Mouse (Mus musculus): ENCODE data around the gene Map7d1. TPM values are rescaled to one million over a fixed set of nuclear protein-coding genes. Genes with fewer than 3 reads are reported as not detected.

Map7d1 gene
- polyA plus RNA-seq, 1 experiment from 2014 or later = 80.9 TPM

DNA sequence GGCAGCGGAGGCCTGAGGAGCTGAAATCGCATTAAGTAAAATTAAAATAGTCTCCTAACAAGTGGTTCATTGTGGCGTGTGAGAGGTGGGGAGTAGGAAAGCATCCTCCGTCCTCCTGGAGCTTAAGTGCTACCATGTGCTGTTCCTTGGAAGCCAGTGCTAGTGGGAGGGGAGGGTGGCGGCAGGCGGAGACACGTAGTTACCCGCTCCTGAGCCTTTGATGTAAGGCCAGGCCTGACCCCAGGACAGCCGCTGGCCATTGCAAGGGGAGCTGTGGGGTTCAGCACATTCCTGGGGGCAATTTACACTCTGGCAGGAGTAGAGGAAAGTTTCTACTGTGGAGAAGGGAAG lies 22.4 kb upstream of the Map7d1 start:
- Histone ChIP-seq H3K9me3 (ENCODE audit: control insufficient read depth, low read length) (no peaks in the 10 kb centered on the region), H3K4me1 (ENCODE audit: control insufficient read depth, insufficient read depth, low read length) (no peaks in the 10 kb centered on the region), H3K4me2 (ENCODE audit: low read depth) (no peak overlapping the region), H3K27me3 (ENCODE audit: control insufficient read depth, insufficient read depth, low read length) (no peaks in the 10 kb centered on the region), H3K4me3 (ENCODE audit: low read depth, low read length) (no peak overlapping the region), H3K9ac (ENCODE audit: low read length) (no peak overlapping the region), H3K36me3 (ENCODE audit: control insufficient read depth, insufficient read depth, low read length) (peaks cover 3% of the 10 kb centered on the region), H3K27ac (ENCODE audit: low read depth, low read length) (0 out of 2 replicates have a peak overlapping the region, but pooled peaks have one; percentile 34)
- DNase-seq (ENCODE audit: low spot score) (no peak), ATAC-seq (ENCODE audit: insufficient read depth, low FRiP score, low TSS enrichment) (no peak)
- WGBS = 23% methylated on average over 9 of the region's 9 CpGs

- no peak overlapping the region for H3K9ac ChIP-seq (ENCODE audit: low read length)
- H3K4me3 ChIP-seq (ENCODE audit: low read depth, low read length) = no peak overlapping the region
Measured at GRCm38 (mm10) chr4:126277906-126278564, 21.9 kb upstream of the Map7d1 start.

GRCm38 (mm10) chr4:126275681-126276131 lies 19.6 kb upstream of the Map7d1 start:
- Histone ChIP-seq H3K9ac (ENCODE audit: low read length) (no peak overlapping the region), H3K4me1 (ENCODE audit: control insufficient read depth, insufficient read depth, low read length) (no peaks in the 10 kb centered on the region), H3K27ac (ENCODE audit: low read depth, low read length) (no peak overlapping the region), H3K4me3 (ENCODE audit: low read depth, low read length) (no peak overlapping the region), H3K9me3 (ENCODE audit: control insufficient read depth, low read length) (no peaks in the 10 kb centered on the region), H3K27me3 (ENCODE audit: control insufficient read depth, insufficient read depth, low read length) (no peaks in the 10 kb centered on the region), H3K4me2 (ENCODE audit: low read depth) (no peak overlapping the region), H3K36me3 (ENCODE audit: control insufficient read depth, insufficient read depth, low read length) (peaks cover 5% of the 10 kb centered on the region)
- DNase-seq (ENCODE audit: low spot score) (no peak), ATAC-seq (ENCODE audit: insufficient read depth, low FRiP score, low TSS enrichment) (no peak)
- WGBS = 89% methylated on average over 13 of the region's 13 CpGs

More at GRCm38 (mm10) chr4:126277906-126278564, 21.9 kb upstream of the Map7d1 start:
- no peaks in the 10 kb centered on the region for H3K27me3 ChIP-seq (ENCODE audit: control insufficient read depth, insufficient read depth, low read length)
- H3K9me3 ChIP-seq (ENCODE audit: control insufficient read depth, low read length) = no peaks in the 10 kb centered on the region
- no peak overlapping the region for H3K27ac ChIP-seq (ENCODE audit: low read depth, low read length)
- H3K36me3 ChIP-seq (ENCODE audit: control insufficient read depth, insufficient read depth, low read length) = peaks cover 3% of the 10 kb centered on the region
- DNase-seq (ENCODE audit: low spot score) (peak; percentile 70), ATAC-seq (ENCODE audit: insufficient read depth, low FRiP score, low TSS enrichment) (no peak)
- WGBS = 6% methylated on average over 13 of the region's 13 CpGs
- H3K4me1 ChIP-seq (ENCODE audit: control insufficient read depth, insufficient read depth, low read length) = no peaks in the 10 kb centered on the region
- H3K4me2 ChIP-seq (ENCODE audit: low read depth) = no peak overlapping the region

- H3K27me3 ChIP-seq (ENCODE audit: control insufficient read depth, insufficient read depth, low read length) = no peaks in the 10 kb centered on the region
- no peak overlapping the region for H3K4me3 ChIP-seq (ENCODE audit: low read depth, low read length)
- H3K4me1 ChIP-seq (ENCODE audit: control insufficient read depth, insufficient read depth, low read length) = no peaks in the 10 kb centered on the region
- no peaks in the 10 kb centered on the region for H3K9me3 ChIP-seq (ENCODE audit: control insufficient read depth, low read length)
- peaks cover 5% of the 10 kb centered on the region for H3K36me3 ChIP-seq (ENCODE audit: control insufficient read depth, insufficient read depth, low read length)
- no peak overlapping the region for H3K27ac ChIP-seq (ENCODE audit: low read depth, low read length)
- H3K4me2 ChIP-seq (ENCODE audit: low read depth) = no peak overlapping the region
- no peak overlapping the region for H3K9ac ChIP-seq (ENCODE audit: low read length)
- DNase-seq (ENCODE audit: low spot score) (no peak), ATAC-seq (ENCODE audit: insufficient read depth, low FRiP score, low TSS enrichment) (no peak)
- 98% methylated on average over 4 of the region's 4 CpGs for WGBS
Measured at GRCm38 (mm10) chr4:126275081-126275480, 18.9 kb upstream of the Map7d1 start.

- no peak for DNase-seq (ENCODE audit: low spot score)
- no peak for ATAC-seq (ENCODE audit: insufficient read depth, low FRiP score, low TSS enrichment)
- Histone ChIP-seq H3K4me2 (ENCODE audit: low read depth) (no peak overlapping the region), H3K4me1 (ENCODE audit: control insufficient read depth, insufficient read depth, low read length) (no peaks in the 10 kb centered on the region), H3K9ac (ENCODE audit: low read length) (no peak overlapping the region), H3K9me3 (ENCODE audit: control insufficient read depth, low read length) (no peaks in the 10 kb centered on the region), H3K27ac (ENCODE audit: low read depth, low read length) (no peak overlapping the region), H3K27me3 (ENCODE audit: control insufficient read depth, insufficient read depth, low read length) (no peaks in the 10 kb centered on the region), H3K4me3 (ENCODE audit: low read depth, low read length) (no peak overlapping the region), H3K36me3 (ENCODE audit: control insufficient read depth, insufficient read depth, low read length) (peaks cover 5% of the 10 kb centered on the region)
- WGBS = 73% methylated on average over 13 of the region's 13 CpGs
Measured at GRCm38 (mm10) chr4:126273753-126274152, 17.6 kb upstream of the Map7d1 start.

DNA sequence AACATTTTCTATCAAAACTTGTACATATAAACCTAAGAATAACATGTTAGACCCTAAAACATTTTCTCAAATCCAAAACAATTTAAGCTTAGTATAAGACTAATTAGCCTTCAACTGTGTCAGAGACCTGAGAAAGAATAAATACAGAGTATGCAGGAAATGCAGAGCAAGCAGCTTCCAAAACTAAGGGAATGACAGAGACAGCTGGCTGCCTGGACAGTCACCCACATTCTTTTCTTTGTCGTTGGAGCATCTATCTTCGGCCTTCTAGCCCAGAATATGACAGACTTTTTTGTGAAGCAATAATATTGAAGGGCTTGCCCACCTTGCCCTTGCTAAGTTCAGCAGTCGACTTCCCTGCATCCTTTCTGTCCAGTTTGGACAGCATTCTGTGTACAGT lies 13.1 kb upstream of the Map7d1 start:
- Histone ChIP-seq H3K9ac (ENCODE audit: low read length) (no peak overlapping the region), H3K27me3 (ENCODE audit: control insufficient read depth, insufficient read depth, low read length) (no peaks in the 10 kb centered on the region), H3K9me3 (ENCODE audit: control insufficient read depth, low read length) (no peaks in the 10 kb centered on the region), H3K4me3 (ENCODE audit: low read depth, low read length) (no peak overlapping the region), H3K36me3 (ENCODE audit: control insufficient read depth, insufficient read depth, low read length) (peaks cover 5% of the 10 kb centered on the region), H3K4me2 (ENCODE audit: low read depth) (no peak overlapping the region), H3K27ac (ENCODE audit: low read depth, low read length) (no peak overlapping the region), H3K4me1 (ENCODE audit: control insufficient read depth, insufficient read depth, low read length) (no peaks in the 10 kb centered on the region)
- ATAC-seq (ENCODE audit: insufficient read depth, low FRiP score, low TSS enrichment) (no peak), DNase-seq (ENCODE audit: low spot score) (no peak)
- WGBS = 78% methylated on average over 3 of the region's 3 CpGs

- Histone ChIP-seq H3K4me1 (ENCODE audit: control insufficient read depth, insufficient read depth, low read length) (peaks cover 39% of the 10 kb centered on the region), H3K4me3 (ENCODE audit: low read depth, low read length) (peak within 1 kb of the TSS; percentile 65), H3K27me3 (ENCODE audit: control insufficient read depth, insufficient read depth, low read length) (no peaks in the 10 kb centered on the region), H3K9me3 (ENCODE audit: control insufficient read depth, low read length) (no peaks in the 10 kb centered on the region), H3K36me3 (ENCODE audit: control insufficient read depth, insufficient read depth, low read length) (no peaks in the 10 kb centered on the region; the same call in 1 of the 2 replicates), H3K4me2 (ENCODE audit: low read depth) (peak within 1 kb of the TSS; percentile 72), H3K27ac (ENCODE audit: low read depth, low read length) (peak within 1 kb of the TSS; percentile 79), H3K9ac (ENCODE audit: low read length) (peak within 1 kb of the TSS; percentile 67)
- peak; percentile 91 for ATAC-seq (ENCODE audit: insufficient read depth, low FRiP score, low TSS enrichment)
- DNase-seq (ENCODE audit: low spot score) = peak; percentile 98
- WGBS = under 1% methylated on average over 46 of the region's 46 CpGs
Measured at GRCm38 (mm10) chr4:126262119-126262807, 6.1 kb upstream of the Map7d1 start, which contains the start of gene Trappc3. Gene Trappc3 (plus strand): TSS chr4:126262325.

DNA sequence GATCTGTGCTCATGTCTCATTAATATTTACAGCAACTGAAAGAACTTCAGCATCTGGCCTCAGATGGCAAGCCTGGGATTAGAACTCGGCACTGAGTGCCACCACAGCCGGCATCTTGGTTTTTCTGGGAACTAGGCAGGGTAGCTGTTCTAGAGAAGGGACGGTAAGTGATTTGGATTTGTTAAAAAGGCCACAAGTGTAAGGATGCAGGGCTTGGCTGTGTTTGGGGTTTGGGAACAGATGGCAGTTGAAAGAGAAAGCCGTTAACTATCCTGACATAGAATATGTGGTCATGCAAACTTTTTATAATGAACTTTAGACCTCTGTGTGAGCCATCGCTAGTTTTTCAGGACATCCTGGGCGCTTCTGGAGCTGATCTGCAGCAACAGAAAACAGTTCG lies 5.5 kb upstream of the Map7d1 start:
- Histone ChIP-seq H3K9ac (ENCODE audit: low read length) (0 out of 2 replicates have a peak overlapping the region, but pooled peaks have one; percentile 15), H3K4me1 (ENCODE audit: control insufficient read depth, insufficient read depth, low read length) (peaks cover 43% of the 10 kb centered on the region), H3K4me2 (ENCODE audit: low read depth) (no peak overlapping the region; the same call in 1 of the 2 replicates), H3K27me3 (ENCODE audit: control insufficient read depth, insufficient read depth, low read length) (no peaks in the 10 kb centered on the region), H3K36me3 (ENCODE audit: control insufficient read depth, insufficient read depth, low read length) (no peaks in the 10 kb centered on the region; the same call in 1 of the 2 replicates), H3K4me3 (ENCODE audit: low read depth, low read length) (no peak overlapping the region), H3K9me3 (ENCODE audit: control insufficient read depth, low read length) (no peaks in the 10 kb centered on the region), H3K27ac (ENCODE audit: low read depth, low read length) (no peak overlapping the region)
- no peak for DNase-seq (ENCODE audit: low spot score)
- ATAC-seq (ENCODE audit: insufficient read depth, low FRiP score, low TSS enrichment) = no peak
- 54% methylated on average over 7 of the region's 7 CpGs for WGBS

Measured in neural tube, embryonic 11.5 days (tissue).